Mouse (Mus musculus): ENCODE results near the gene Mgrn1. TPM values are rescaled to one million over a fixed set of nuclear protein-coding genes. Genes with fewer than 3 reads are reported as not detected.

Mgrn1 gene
- polyA plus RNA-seq, 1 experiment from 2014 or later, result 85.4 TPM

GRCm38 (mm10) chr16:4979755-4980380 is 93.8 kb downstream of the Mgrn1 start:
- Histone ChIP-seq H3K4me2 (replicated peaks; ENCODE audit: low read depth, low read length) (no peak overlapping the region), H3K36me3 (ENCODE audit: control insufficient read depth, insufficient read depth, low read length) (no peaks in the 10 kb centered on the region), H3K27ac (ENCODE audit: low read length) (no peak overlapping the region), H3K9ac (replicated peaks; ENCODE audit: low read depth, low read length) (no peak overlapping the region), H3K4me1 (ENCODE audit: control insufficient read depth, insufficient read depth, low read length) (no peaks in the 10 kb centered on the region), H3K9me3 (ENCODE audit: control insufficient read depth, low read depth, low read length) (no peaks in the 10 kb centered on the region), H3K4me3 (ENCODE audit: low read depth, low read length) (no peak overlapping the region), H3K27me3 (ENCODE audit: control insufficient read depth, insufficient read depth, low read length) (no peaks in the 10 kb centered on the region)
- ATAC-seq (ENCODE audit: insufficient number of reproducible peaks, insufficient read depth, low FRiP score, low read depth), result 0 out of 2 replicates have a peak, but pooled peaks have one; percentile 63
- WGBS, result 75% methylated on average over 4 of the region's 4 CpGs

- 88% methylated on average over 12 of the region's 12 CpGs for WGBS
- H3K9me3 ChIP-seq (ENCODE audit: control insufficient read depth, low read depth, low read length), result no peaks in the 10 kb centered on the region
These were observed 98.7 kb downstream of the Mgrn1 start for GRCm38 (mm10) chr16:4984717-4985116.

More at GRCm38 (mm10) chr16:4984717-4985116, 98.7 kb downstream of the Mgrn1 start:
- Histone ChIP-seq H3K4me3 (ENCODE audit: low read depth, low read length) (no peak overlapping the region), H3K4me2 (replicated peaks; ENCODE audit: low read depth, low read length) (no peak overlapping the region), H3K36me3 (ENCODE audit: control insufficient read depth, insufficient read depth, low read length) (no peaks in the 10 kb centered on the region), H3K9ac (replicated peaks; ENCODE audit: low read depth, low read length) (no peak overlapping the region), H3K27ac (ENCODE audit: low read length) (no peak overlapping the region), H3K27me3 (ENCODE audit: control insufficient read depth, insufficient read depth, low read length) (no peaks in the 10 kb centered on the region), H3K4me1 (ENCODE audit: control insufficient read depth, insufficient read depth, low read length) (no peaks in the 10 kb centered on the region)
- no peak for ATAC-seq (ENCODE audit: insufficient number of reproducible peaks, insufficient read depth, low FRiP score, low read depth)

Other genes with a start within 250 kb of the Mgrn1 start
- 17.5 and 20.4 TPM in 2 replicates for gene Vasn, start 246.3 kb upstream of the Mgrn1 start, polyA plus RNA-seq (2014; fragmentation: Nextera tagmentation; extraction: Ambion mirVana)
- 57.8 and 61.6 TPM in 2 replicates for gene Dnaja3, start 246.3 kb upstream of the Mgrn1 start, polyA plus RNA-seq (2014; fragmentation: Nextera tagmentation; extraction: Ambion mirVana)
- gene Coro7, start 206.5 kb upstream of the Mgrn1 start, polyA plus RNA-seq (2014; fragmentation: Nextera tagmentation; extraction: Ambion mirVana), result 15.0 and 16.6 TPM in 2 replicates
- gene Nmral1, start 166.9 kb upstream of the Mgrn1 start, polyA plus RNA-seq (2014; fragmentation: Nextera tagmentation; extraction: Ambion mirVana), result 69.7 and 70.6 TPM in 2 replicates
- 96.9 and 105 TPM in 2 replicates for gene Hmox2, start 159.9 kb upstream of the Mgrn1 start, polyA plus RNA-seq (2014; fragmentation: Nextera tagmentation; extraction: Ambion mirVana)
- 83.6 and 87.0 TPM in 2 replicates for gene Cdip1, start 96.0 kb upstream of the Mgrn1 start, polyA plus RNA-seq (2014; fragmentation: Nextera tagmentation; extraction: Ambion mirVana)
- gene 4930562C15Rik, start 50.8 kb upstream of the Mgrn1 start, polyA plus RNA-seq (2014; fragmentation: Nextera tagmentation; extraction: Ambion mirVana), result 1.3 and 1.5 TPM in 2 replicates
- 41.4 and 46.1 TPM in 2 replicates for gene Ubald1, start 5.9 kb upstream of the Mgrn1 start, polyA plus RNA-seq (2014; fragmentation: Nextera tagmentation; extraction: Ambion mirVana)
- gene Nudt16l1, start 52.5 kb downstream of the Mgrn1 start, polyA plus RNA-seq (2014; fragmentation: Nextera tagmentation; extraction: Ambion mirVana), result 158 and 161 TPM in 2 replicates
- 50.3 and 54.1 TPM in 2 replicates for gene Anks3, start 78.0 kb downstream of the Mgrn1 start, polyA plus RNA-seq (2014; fragmentation: Nextera tagmentation; extraction: Ambion mirVana)
- 0.35 TPM in 1 of 2 replicates, not detected in the other for gene Sept12, start 111.6 kb downstream of the Mgrn1 start, polyA plus RNA-seq (2014; fragmentation: Nextera tagmentation; extraction: Ambion mirVana)
- gene Smim22, start 121.0 kb downstream of the Mgrn1 start, polyA plus RNA-seq (2014; fragmentation: Nextera tagmentation; extraction: Ambion mirVana), result 38.4 and 38.6 TPM in 2 replicates
- 52.3 and 61.9 TPM in 2 replicates for gene Rogdi, start 127.3 kb downstream of the Mgrn1 start, polyA plus RNA-seq (2014; fragmentation: Nextera tagmentation; extraction: Ambion mirVana)
- 76.6 and 81.7 TPM in 2 replicates for gene Glyr1, start 163.6 kb downstream of the Mgrn1 start, polyA plus RNA-seq (2014; fragmentation: Nextera tagmentation; extraction: Ambion mirVana)
- gene Ubn1, start 163.8 kb downstream of the Mgrn1 start, polyA plus RNA-seq (2014; fragmentation: Nextera tagmentation; extraction: Ambion mirVana), result 24.5 and 26.2 TPM in 2 replicates
- 12.7 and 15.6 TPM in 2 replicates for gene Ppl, start 246.2 kb downstream of the Mgrn1 start, polyA plus RNA-seq (2014; fragmentation: Nextera tagmentation; extraction: Ambion mirVana)

Data from stomach, embryonic 14.5 days (tissue).